ENCODE assay signal across 8 mouse cellular contexts in genomic region chr3:28263948-28264840, GRCm38 (mm10). TPM values are rescaled to one million over a fixed set of nuclear protein-coding genes. Genes with fewer than 3 reads are reported as not detected.
DNase-seq lines count a peak whose midpoint lies in the region; ATAC-seq and TF ChIP-seq lines count a peak whose summit lies in the region.

No protein-coding gene starts in this region.

- H3K9me3 ChIP-seq in heart, embryonic 10.5 days: no peaks in the 10 kb centered on the region
- no peaks in the 10 kb centered on the region for H3K9me3 ChIP-seq in liver, embryonic 14.5 days (ENCODE audit: control insufficient read depth, low read length)

- 0 out of 2 replicates have a peak, but pooled peaks cover 8% of the 10 kb centered on the region for H3K27me3 ChIP-seq in heart, embryonic 10.5 days (ENCODE audit: insufficient read depth, poor library complexity, severe bottlenecking)
- H3K27me3 ChIP-seq in liver, embryonic 14.5 days (ENCODE audit: control insufficient read depth, insufficient read depth, low read length): peaks cover 6% of the 10 kb centered on the region; the same call in 1 of the 2 replicates

- H3K4me3 ChIP-seq in heart, embryonic 10.5 days: peak overlapping the region; percentile 68
- peak overlapping the region; percentile 56 to 85 for H3K4me3 ChIP-seq in liver, embryonic 14.5 days (ENCODE audit: insufficient read depth in 1 of 2, low read depth in 2 of 2, low read length in 2 of 2)

- H3K27ac ChIP-seq in heart, embryonic 10.5 days: peak overlapping the region; percentile 90
- H3K27ac ChIP-seq in liver, embryonic 14.5 days: no peak overlapping the region

- H3K36me3 ChIP-seq in heart, embryonic 10.5 days: no peaks in the 10 kb centered on the region
- no peaks in the 10 kb centered on the region for H3K36me3 ChIP-seq in liver, embryonic 14.5 days (replicated peaks; ENCODE audit: control insufficient read depth, insufficient read depth, low read depth)

- DNase-seq in B cell, adult 2 months: peak; percentile 24 to 37
- DNase-seq in ZHBTc4 (ENCODE audit: low read depth, low spot score): peak; percentile 57
- peak; percentile 49 for DNase-seq in embryo, embryonic 11 days
- DNase-seq in heart, embryonic 10.5 days (ENCODE audit: low spot score): no peak
- peak; percentile 34 for DNase-seq in kidney, postnatal 10 days
- no peak for DNase-seq in liver, embryonic 14.5 days (ENCODE audit: low read depth in 3 of 3, low spot score in 3 of 3)
- DNase-seq in neural tube, embryonic 10.5 days (ENCODE audit: extremely low spot score, low spot score): peak; percentile 63
- peak; percentile 73 for DNase-seq in thymus, postnatal 0 days (ENCODE audit: low spot score)

- peaks cover 30% of the 10 kb centered on the region for H3K4me1 ChIP-seq in heart, embryonic 10.5 days
- peaks cover 0 to 10% of the 10 kb centered on the region in 2 experiments; a peak in 2 of 4 replicates for H3K4me1 ChIP-seq in liver, embryonic 14.5 days (replicated peaks; ENCODE audit: control insufficient read depth in 2 of 2, insufficient read depth in 2 of 2, low read length in 1 of 2)

- ATAC-seq in liver, embryonic 14.5 days (ENCODE audit: insufficient read depth): no peak

- 3% methylated on average over 26 of the region's 26 CpGs for WGBS in heart, embryonic 10.5 days
- WGBS in liver, embryonic 14.5 days (ENCODE audit: insufficient replicate concordance): 3% methylated on average over 26 of the region's 26 CpGs

- TF ChIP-seq CTCF in liver, embryonic 14.5 days (IDR thresholded peaks at IDR 0.05; ENCODE audit: low read depth): no peak

- TF ChIP-seq EP300 in liver, embryonic 14.5 days (IDR thresholded peaks at IDR 0.05; ENCODE audit: low read depth): no peak

- peak overlapping the region; percentile 68 for H3K4me2 ChIP-seq in liver, embryonic 14.5 days (ENCODE audit: low read depth)

- H3K9ac ChIP-seq in liver, embryonic 14.5 days (replicated peaks): peak overlapping the region; percentile 24; the same call in 1 of the 2 replicates

RNA-seq across cellular contexts. Expression of gene Tnik, which starts 1.2 kb away (rescaled TPM):
- 5.9 and 6.1 TPM in 2 replicates for polyA plus RNA-seq in heart, embryonic 10.5 days (2016; fragmentation: Nextera tagmentation; extraction: Ambion mirVana)
- polyA plus RNA-seq in liver, embryonic 14.5 days (2012; rRNA removed): 0.65 and 0.89 TPM in 2 replicates
- 2.0 and 2.3 TPM in 2 replicates for polyA plus RNA-seq in liver, embryonic 14.5 days (2014; fragmentation: Nextera tagmentation; extraction: Ambion mirVana)
- polyA plus RNA-seq in thymus, postnatal 0 days (2015; fragmentation: Nextera tagmentation; extraction: Ambion mirVana): 16.7 and 26.1 TPM in 2 replicates

Comparison
In these comparisons a context has a peak if more than half of its experiments do, and no peak if none do; other contexts are left out.
1. DNase-seq: peak in B cell, adult 2 months (2 of 2), ZHBTc4 (single experiment), embryo, embryonic 11 days (single experiment), kidney, postnatal 10 days (single experiment), neural tube, embryonic 10.5 days (single experiment) and thymus, postnatal 0 days (single experiment); none in heart, embryonic 10.5 days (single experiment) and liver, embryonic 14.5 days (0 of 3).